Mouse (Mus musculus): ENCODE measurements around the gene Slc25a18.

The Slc25a18 gene

GRCm38 (mm10) chr6:120773149-120773628 is at the start of gene Slc25a18:
Slc25a18 (plus strand) TSS chr6:120773578.
- DNase-seq: no peak

- DNase-seq: no peak
Observed at GRCm38 (mm10) chr6:120725986-120726385, 47.4 kb upstream of the Slc25a18 start.

DNA sequence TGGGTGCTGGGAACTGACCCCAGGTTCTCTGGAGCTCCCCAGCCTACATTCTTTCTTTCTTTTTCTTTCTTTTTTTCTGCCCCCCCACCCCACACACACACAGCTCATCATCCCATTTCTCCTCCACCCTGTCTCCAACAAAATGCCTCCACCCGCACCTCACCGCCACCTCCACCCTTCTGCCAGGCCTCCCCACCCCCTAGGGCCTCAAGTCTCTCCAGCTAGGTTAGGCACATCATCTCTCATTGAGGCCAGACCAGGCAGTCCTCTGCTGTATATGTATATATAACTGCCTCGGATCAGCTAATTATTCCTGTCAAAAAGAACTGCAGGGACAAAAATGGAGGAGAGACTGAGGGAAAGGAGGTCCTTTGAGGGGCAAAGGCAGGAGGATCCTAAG is 37.4 kb upstream of the Slc25a18 start:
- DNase-seq: no peak

DNA sequence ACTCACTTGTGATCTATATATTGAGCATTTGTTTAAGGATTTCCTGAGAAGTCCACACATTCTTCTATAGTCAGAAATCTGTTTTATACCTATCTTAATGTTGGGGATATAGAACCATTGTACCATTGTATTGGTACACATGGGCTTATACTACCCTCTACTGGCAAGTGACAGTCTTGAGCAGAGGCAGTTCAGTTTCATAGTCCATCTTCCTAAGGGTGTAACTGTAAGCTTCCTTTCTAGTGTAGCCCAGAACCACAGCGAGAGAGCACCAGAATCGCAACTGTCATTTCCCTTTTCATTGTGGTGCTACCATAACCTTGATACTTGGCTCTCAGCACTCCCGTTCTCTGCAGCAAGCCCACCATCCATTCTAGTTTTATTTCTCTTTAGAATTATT is 36.8 kb upstream of the Slc25a18 start:
- DNase-seq: peak; percentile 39

DNA sequence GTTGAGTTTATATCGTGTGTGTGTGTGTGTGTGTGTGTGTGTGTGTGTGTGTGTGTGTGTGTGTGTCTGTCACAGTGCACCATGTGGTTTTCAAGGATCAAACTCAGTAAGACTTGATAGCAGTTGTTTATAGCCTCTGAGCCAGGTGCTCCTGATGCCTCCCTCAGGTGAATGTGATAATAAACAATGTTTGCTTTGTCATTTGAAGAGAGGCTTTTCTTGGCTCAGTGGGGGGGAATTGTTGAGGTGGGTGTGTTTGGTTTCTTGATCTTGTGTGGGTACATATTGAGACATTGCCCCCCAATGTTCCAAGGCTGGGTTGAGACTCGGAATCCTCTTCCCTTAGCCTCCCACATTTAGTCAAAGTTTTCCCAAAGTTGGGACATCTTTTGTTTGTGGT is 30.2 kb upstream of the Slc25a18 start:
- DNase-seq: no peak

DNA sequence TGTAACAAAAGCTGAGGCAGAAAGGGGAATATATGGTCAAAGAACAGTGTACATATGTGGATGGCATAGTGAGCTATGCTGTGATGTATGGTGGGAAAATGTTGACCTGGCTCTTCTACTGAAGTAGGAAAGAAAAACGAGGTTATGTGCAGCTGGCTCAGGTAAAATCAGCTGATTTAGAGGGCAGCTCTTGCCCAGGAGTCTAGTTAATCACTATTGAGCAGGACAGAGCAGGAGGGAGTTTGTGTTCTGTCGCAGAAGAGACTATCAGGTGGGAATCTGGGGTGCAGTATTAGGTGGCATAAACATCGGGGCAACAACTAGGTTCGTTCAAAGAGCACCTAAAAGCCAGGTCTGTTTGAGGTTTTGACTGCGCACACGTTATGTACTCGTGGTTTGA is 29.1 kb upstream of the Slc25a18 start:
- DNase-seq: no peak

DNA sequence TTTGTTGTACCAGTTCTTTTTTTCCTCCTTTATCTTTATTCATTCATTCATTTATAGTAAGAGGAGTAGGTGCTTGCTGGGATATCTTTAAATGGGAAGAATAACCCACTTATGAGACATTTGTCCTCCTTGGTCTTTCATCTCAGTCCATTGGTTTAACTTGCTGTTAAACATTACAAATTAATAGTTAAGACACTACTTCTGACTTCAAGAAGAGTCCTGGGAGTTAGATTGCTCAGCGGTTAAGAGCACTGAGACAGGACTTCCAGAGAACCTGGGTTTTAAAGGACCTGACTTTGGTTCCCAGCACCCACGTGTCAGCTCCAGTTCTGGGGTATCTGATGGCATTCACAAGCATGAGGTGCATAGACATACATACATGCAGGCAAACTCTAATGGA is 27.0 kb upstream of the Slc25a18 start:
- no peak for DNase-seq

GRCm38 (mm10) chr6:120761151-120761550 is 12.2 kb upstream of the Slc25a18 start:
- DNase-seq: no peak

GRCm38 (mm10) chr6:120769972-120770371 is 3.4 kb upstream of the Slc25a18 start:
- DNase-seq: no peak

- no peak for DNase-seq
Observed at GRCm38 (mm10) chr6:120771366-120771765, 2.0 kb upstream of the Slc25a18 start.

- DNase-seq: no peak
Observed at GRCm38 (mm10) chr6:120772025-120772424, 1.4 kb upstream of the Slc25a18 start.

- no peak for DNase-seq
Observed at GRCm38 (mm10) chr6:120773763-120774162, 385 bp downstream of the Slc25a18 start.

GRCm38 (mm10) chr6:120776286-120776685 is 2.9 kb downstream of the Slc25a18 start:
- no peak for DNase-seq

DNA sequence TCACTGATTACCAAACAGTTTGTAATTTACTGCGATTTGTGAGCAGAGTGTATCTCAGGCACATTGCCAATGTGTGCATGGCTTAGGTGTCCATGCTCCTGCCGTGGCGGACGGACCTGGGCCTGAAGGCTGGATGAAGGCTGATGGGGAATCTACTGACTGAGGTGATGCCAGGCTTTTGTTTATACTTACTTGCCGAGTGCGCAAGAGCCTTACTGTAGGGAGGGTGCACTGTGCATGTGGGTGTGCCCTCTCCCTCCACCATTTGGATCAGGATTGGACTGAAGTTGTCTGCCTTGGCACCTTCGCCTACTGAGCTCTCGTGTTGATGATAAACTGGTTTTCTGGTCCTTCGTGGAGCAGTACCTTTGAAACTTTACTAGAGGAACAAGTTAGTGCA is 4.2 kb downstream of the Slc25a18 start:
- DNase-seq: no peak

GRCm38 (mm10) chr6:120778226-120778625 is 4.8 kb downstream of the Slc25a18 start:
- no peak for DNase-seq

GRCm38 (mm10) chr6:120782948-120783347 is 9.6 kb downstream of the Slc25a18 start:
- no peak for DNase-seq

DNA sequence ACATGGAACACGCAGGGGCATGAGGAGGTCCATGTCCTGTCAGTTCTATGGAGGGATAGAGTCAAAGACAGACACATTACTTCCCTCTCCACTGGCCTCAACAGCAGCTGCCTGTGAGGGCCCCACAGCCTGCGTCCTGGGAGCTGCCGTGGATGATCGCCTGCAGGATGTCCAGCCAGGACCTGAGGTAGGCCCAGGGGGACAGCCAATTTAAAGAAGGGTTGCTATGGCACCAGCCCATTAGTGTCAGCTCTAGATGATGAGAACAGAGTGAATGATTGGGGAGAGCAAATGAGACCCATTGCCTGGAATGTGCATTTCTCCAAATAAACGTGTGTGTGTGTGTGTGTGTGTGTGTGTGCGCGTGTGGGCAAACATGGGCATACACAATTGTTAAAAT is 11.0 kb downstream of the Slc25a18 start:
- no peak for DNase-seq

GRCm38 (mm10) chr6:120788068-120788607 is 14.8 kb downstream of the Slc25a18 start:
- no peak for DNase-seq

GRCm38 (mm10) chr6:120788904-120789303 is 15.5 kb downstream of the Slc25a18 start:
- DNase-seq: no peak

DNA sequence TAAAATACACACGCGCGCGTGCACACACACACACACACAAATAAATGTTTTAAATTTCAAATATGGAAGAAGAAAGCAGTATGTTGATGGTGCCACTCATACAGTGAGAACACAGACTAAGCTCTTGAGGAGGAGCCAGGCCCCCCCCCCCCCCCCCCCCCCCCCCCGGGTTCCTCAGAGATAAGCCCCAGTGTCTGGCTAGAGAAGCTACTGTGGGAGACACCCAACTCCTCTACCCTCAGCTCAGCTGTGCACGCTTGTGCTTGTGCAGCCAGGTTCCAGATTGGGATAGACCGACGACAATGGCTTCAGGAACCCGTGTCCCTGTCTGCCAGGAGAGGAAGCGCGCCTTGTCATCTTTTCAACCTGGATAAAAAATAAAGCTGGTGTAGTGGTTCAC is 16.8 kb downstream of the Slc25a18 start:
- no peak for DNase-seq

GRCm38 (mm10) chr6:120790717-120791116 is 17.3 kb downstream of the Slc25a18 start:
- no peak for DNase-seq

DNA sequence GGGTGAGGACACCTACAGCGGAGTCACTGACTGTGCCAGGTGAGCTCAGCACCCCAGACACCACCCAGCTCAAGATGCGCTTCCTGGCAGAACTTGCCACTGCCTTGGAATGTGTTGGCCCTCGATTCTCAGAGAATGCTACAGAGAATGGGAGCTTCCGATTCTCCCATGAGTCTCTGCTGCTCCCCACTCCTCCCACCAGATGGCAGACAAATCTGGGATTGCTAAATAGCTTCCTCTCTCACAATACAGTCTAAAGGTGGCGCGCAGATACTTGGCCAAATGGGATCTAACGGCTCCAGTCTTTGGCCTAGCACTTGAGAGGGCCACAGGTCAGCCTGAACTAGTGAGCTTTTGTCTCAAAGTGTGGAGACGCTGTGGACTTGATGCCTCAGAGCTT is 19.6 kb downstream of the Slc25a18 start:
- no peak for DNase-seq

GRCm38 (mm10) chr6:120795422-120796086 is 22.2 kb downstream of the Slc25a18 start:
- no peak for DNase-seq

- DNase-seq: no peak
Observed at GRCm38 (mm10) chr6:120796111-120796510, 22.7 kb downstream of the Slc25a18 start.

DNA sequence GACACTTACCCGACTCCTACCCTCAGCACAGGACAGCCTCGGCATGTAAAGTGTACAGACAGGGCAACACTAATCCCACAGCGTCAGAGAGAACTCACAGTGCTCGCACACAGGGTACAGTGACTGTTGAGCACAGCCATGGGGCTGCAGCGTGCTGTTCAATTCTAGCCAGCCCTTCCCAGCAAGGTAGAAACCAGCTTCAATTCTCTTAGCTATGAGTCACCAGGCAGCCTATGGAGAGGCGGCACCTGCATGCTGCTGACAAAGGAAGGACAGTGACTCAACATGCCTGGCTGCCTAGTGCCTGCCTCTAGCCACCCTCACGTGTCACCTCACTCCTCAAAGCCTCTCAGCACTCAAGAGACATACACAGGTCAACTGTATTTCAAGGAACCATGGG is 24.6 kb downstream of the Slc25a18 start:
- peak; percentile 19 for DNase-seq
